Mouse (Mus musculus): ENCODE data around the gene Pou2f3. TPM values are rescaled to one million over a fixed set of nuclear protein-coding genes. Genes with fewer than 3 reads are reported as not detected.
A peak's percentile ranks its signal among the peaks of the same experiment; 100 is the strongest.

Gene Pou2f3
- polyA plus RNA-seq, 1 experiment, result 0.14 TPM

- 92% methylated on average over 8 of the region's 8 CpGs for WGBS
- Histone ChIP-seq H3K4me3 (ENCODE audit: insufficient read depth, low read depth, low read length) (no peak overlapping the region), H3K36me3 (ENCODE audit: control insufficient read depth, insufficient read depth, low read length) (no peaks in the 10 kb centered on the region), H3K27ac (ENCODE audit: insufficient read depth, low read depth, low read length) (no peak overlapping the region), H3K27me3 (replicated peaks; ENCODE audit: control insufficient read depth, insufficient read depth, low read length) (no peaks in the 10 kb centered on the region), H3K4me1 (ENCODE audit: control insufficient read depth, insufficient read depth, low read length) (peaks cover 18% of the 10 kb centered on the region)
- no peak for TF ChIP-seq POLR2A (IDR thresholded peaks at IDR 0.05; ENCODE audit: low read depth, low read length)
- no peak for TF ChIP-seq CTCF (conservative IDR thresholded peaks at IDR 0.05; ENCODE audit: insufficient read depth, insufficient read length, low read depth, low read length)
- DNase-seq, result no peak
Observed at GRCm38 (mm10) chr9:43241970-43242369, 31.8 kb upstream of the Pou2f3 start.

DNA sequence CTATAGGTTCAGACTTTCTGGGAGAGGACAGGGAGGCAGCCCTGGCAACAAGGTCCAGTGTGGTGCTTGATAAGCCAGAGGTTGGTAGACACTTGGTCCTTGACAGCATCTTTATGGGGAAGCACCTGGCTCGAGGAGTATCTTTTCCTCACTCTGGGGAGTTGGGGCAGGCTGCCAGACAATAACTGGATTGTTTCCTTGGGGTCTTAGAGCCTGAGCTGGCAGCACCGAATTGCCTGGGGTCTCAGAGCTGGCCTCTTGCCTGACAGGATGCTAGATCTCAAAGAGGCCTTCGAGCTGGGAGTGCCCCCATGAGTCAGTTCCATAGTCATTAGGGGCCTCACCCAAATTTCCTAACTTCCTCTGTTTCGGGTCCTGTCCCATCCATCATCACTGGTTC lies 31.1 kb upstream of the Pou2f3 start:
- peaks cover 21% of the 10 kb centered on the region for H3K4me1 ChIP-seq (ENCODE audit: control insufficient read depth, insufficient read depth, low read length)
- WGBS, result 53% methylated on average over 4 of the region's 4 CpGs
- no peak overlapping the region for H3K27ac ChIP-seq (ENCODE audit: insufficient read depth, low read depth, low read length)
- no peak for DNase-seq
- no peaks in the 10 kb centered on the region for H3K36me3 ChIP-seq (ENCODE audit: control insufficient read depth, insufficient read depth, low read length)
- no peaks in the 10 kb centered on the region for H3K27me3 ChIP-seq (replicated peaks; ENCODE audit: control insufficient read depth, insufficient read depth, low read length)
- H3K4me3 ChIP-seq (ENCODE audit: insufficient read depth, low read depth, low read length), result no peak overlapping the region
- TF ChIP-seq CTCF (conservative IDR thresholded peaks at IDR 0.05; ENCODE audit: insufficient read depth, insufficient read length, low read depth, low read length) (no peak), POLR2A (IDR thresholded peaks at IDR 0.05; ENCODE audit: low read depth, low read length) (no peak)

- no peak for DNase-seq
- Histone ChIP-seq H3K27ac (ENCODE audit: insufficient read depth, low read depth, low read length) (peak overlapping the region; percentile 14), H3K4me3 (ENCODE audit: insufficient read depth, low read depth, low read length) (no peak overlapping the region), H3K4me1 (ENCODE audit: control insufficient read depth, insufficient read depth, low read length) (peaks cover 26% of the 10 kb centered on the region), H3K36me3 (ENCODE audit: control insufficient read depth, insufficient read depth, low read length) (no peaks in the 10 kb centered on the region), H3K27me3 (replicated peaks; ENCODE audit: control insufficient read depth, insufficient read depth, low read length) (no peaks in the 10 kb centered on the region)
- no peak for TF ChIP-seq POLR2A (IDR thresholded peaks at IDR 0.05; ENCODE audit: low read depth, low read length)
- TF ChIP-seq CTCF (conservative IDR thresholded peaks at IDR 0.05; ENCODE audit: insufficient read depth, insufficient read length, low read depth, low read length), result no peak
- 84% methylated on average over 2 of the region's 2 CpGs for WGBS
Observed at GRCm38 (mm10) chr9:43240594-43240900, 30.4 kb upstream of the Pou2f3 start.

DNA sequence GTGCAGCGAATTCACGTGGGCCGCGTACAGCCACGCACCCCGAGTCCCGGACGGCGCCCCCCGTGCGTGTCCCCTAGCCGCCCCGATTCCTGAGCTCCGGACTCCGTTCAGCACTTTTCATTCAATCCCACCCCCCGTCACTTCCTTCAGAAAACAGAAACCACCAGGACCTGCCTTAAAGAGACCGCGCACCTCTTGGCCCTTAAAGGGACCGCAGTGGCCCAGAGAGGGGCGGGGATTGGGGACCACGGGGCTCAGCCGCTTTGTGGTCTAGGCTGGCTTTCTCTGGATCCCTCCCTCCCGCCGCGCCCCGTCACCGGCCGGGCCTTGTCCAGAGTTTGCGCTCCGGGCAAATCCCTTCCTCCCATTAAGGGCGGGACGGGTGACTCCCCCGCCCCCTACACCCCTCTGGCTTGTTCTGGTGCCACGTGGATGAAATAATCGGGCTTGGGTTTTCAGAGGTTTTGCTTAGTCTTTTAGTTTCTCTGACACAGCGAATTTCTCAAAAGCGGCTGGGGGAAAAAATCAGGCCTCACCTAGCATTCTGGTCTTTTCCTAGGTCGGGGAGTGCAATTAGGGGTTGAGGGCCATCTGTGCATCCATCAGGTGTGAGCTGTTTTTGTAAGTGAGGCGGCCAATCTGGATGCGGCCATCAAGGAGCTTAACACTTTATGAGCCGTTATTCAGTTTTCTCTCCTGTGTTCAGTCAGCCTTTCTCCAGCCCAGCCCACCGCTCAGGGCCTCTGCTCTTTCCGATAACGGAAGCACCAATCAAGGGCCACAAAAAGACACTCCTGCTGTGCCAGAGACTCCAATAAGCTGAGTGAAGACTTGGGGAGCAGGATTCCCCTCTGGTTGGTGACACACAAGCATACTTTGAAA lies 29.8 kb upstream of the Pou2f3 start, which contains the start of gene Oaf:
Gene Oaf, minus strand, starts transcription at position 200 of the 882 bp plus-strand sequence.
- Histone ChIP-seq H3K4me1 (ENCODE audit: control insufficient read depth, insufficient read depth, low read length) (peaks cover 32% of the 10 kb centered on the region), H3K4me3 (ENCODE audit: insufficient read depth, low read depth, low read length) (peak within 1 kb of the TSS; percentile 94), H3K27me3 (replicated peaks; ENCODE audit: control insufficient read depth, insufficient read depth, low read length) (no peaks in the 10 kb centered on the region), H3K27ac (ENCODE audit: insufficient read depth, low read depth, low read length) (peak within 1 kb of the TSS; percentile 75), H3K36me3 (ENCODE audit: control insufficient read depth, insufficient read depth, low read length) (no peaks in the 10 kb centered on the region)
- TF ChIP-seq CTCF (conservative IDR thresholded peaks at IDR 0.05; ENCODE audit: insufficient read depth, insufficient read length, low read depth, low read length), result no peak
- TF ChIP-seq POLR2A (IDR thresholded peaks at IDR 0.05; ENCODE audit: low read depth, low read length), result peak; percentile 31
- 6% methylated on average over 43 of the region's 44 CpGs for WGBS
- DNase-seq, result peak; percentile 95

DNA sequence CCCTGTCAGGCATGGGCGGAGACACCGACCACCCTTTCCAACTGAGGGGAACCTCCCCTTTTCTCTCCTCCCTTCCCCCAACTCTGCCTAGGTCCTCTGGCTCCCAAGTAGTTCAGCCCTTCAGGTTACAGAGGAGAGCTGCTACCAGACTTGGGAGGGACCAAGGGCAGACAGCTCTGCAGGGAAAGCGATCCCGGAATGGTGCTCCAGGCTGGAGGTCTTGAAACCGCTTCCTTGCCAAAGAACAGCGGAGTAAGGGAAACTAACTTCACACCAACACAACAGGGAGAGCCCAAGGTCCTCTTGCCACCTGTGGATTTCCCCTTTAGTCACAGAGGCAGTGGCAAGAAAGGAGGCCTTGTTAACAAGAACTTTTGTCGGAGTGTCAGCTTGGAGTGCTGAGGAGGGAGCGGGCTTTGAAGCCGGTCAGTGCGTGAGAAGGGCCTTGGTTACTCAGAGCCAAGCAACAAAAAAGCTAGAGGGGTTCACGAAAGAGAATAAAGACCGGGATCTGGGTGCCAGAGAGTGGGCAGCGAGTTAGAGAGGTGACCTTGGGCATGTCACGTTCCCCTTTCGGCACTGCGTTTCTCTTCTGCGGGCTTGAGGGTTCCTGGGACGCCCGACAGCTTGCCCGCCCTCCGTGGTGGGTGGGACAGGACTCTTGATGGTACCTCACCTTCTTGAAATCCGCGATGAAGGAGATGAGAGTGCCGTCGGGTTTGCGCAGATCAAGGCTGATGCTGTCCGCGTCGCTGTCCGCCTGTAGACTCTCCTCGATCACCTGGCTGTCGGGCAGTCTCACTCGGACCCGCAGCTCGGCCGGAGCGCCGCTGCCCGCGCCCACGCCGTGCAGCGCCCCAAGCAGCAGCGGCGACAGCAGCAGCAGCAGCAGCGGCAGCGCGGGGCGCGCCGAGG lies 28.7 kb upstream of the Pou2f3 start:
- H3K36me3 ChIP-seq (ENCODE audit: control insufficient read depth, insufficient read depth, low read length), result no peaks in the 10 kb centered on the region
- DNase-seq, result peak; percentile 44
- 2% methylated on average over 49 of the region's 51 CpGs for WGBS
- peak overlapping the region; percentile 94 for H3K4me3 ChIP-seq (ENCODE audit: insufficient read depth, low read depth, low read length)
- H3K4me1 ChIP-seq (ENCODE audit: control insufficient read depth, insufficient read depth, low read length), result peaks cover 42% of the 10 kb centered on the region
- H3K27ac ChIP-seq (ENCODE audit: insufficient read depth, low read depth, low read length), result peak overlapping the region; percentile 75
- no peaks in the 10 kb centered on the region for H3K27me3 ChIP-seq (replicated peaks; ENCODE audit: control insufficient read depth, insufficient read depth, low read length)
- no peak for TF ChIP-seq POLR2A (IDR thresholded peaks at IDR 0.05; ENCODE audit: low read depth, low read length)
- TF ChIP-seq CTCF (conservative IDR thresholded peaks at IDR 0.05; ENCODE audit: insufficient read depth, insufficient read length, low read depth, low read length), result no peak

DNA sequence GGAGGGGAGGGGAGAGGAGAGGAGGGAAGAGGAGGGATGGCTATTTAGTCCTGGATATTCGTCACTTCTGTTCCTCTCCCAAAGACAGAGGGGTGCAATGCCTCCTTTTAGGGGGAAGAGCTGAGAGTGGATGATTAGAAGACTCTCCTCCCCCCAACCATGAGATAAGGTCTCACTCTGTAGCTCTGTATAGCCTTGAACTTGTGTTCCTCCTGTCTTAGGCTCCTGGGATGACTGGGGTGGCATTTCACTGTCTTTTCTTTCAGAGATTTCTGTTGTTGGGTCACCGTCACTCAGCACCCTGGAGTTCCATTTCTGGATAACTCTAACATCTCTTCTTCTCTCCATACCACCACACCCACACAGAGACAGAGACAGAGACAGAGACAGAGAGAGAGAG lies 28.0 kb upstream of the Pou2f3 start:
- DNase-seq, result no peak
- H3K4me1 ChIP-seq (ENCODE audit: control insufficient read depth, insufficient read depth, low read length), result peaks cover 42% of the 10 kb centered on the region
- TF ChIP-seq POLR2A (IDR thresholded peaks at IDR 0.05; ENCODE audit: low read depth, low read length) (no peak), CTCF (conservative IDR thresholded peaks at IDR 0.05; ENCODE audit: insufficient read depth, insufficient read length, low read depth, low read length) (no peak)
- 40% methylated on average over 2 of the region's 2 CpGs for WGBS
- no peaks in the 10 kb centered on the region for H3K27me3 ChIP-seq (replicated peaks; ENCODE audit: control insufficient read depth, insufficient read depth, low read length)
- H3K4me3 ChIP-seq (ENCODE audit: insufficient read depth, low read depth, low read length), result peak overlapping the region; percentile 94
- H3K36me3 ChIP-seq (ENCODE audit: control insufficient read depth, insufficient read depth, low read length), result no peaks in the 10 kb centered on the region
- H3K27ac ChIP-seq (ENCODE audit: insufficient read depth, low read depth, low read length), result peak overlapping the region; percentile 75
